Mouse (Mus musculus) stomach, postnatal 0 days (tissue): ENCODE measurements around the gene Hist1h4m. TPM values are rescaled to one million over a fixed set of nuclear protein-coding genes. Genes with fewer than 3 reads are reported as not detected.
"Not testable (repeated sequence)": the region's sequence is repeated elsewhere in the genome, so short reads cannot be mapped to it uniquely, and the experiment has no call there.

Experiments used
- ATAC-seq: fragments of 200-750 bp; cut with Nextera tagmentation; 2 replicates; pipeline ENCODE4 v1.8.0; 2017; ENCODE audit not compliant: low FRiP score, low TSS enrichment
- DNase-seq: peaks from one replicate; pipeline ENCODE4 v3.0.0-alpha.2; 2016; ENCODE audit warnings: low spot score
- H3K27ac ChIP-seq: fragments of 300-500 bp; sonication (generic); replicated peaks from 2 replicates; pipeline ENCODE4 v1.5.1; 2014; ENCODE audit warnings: mild to moderate bottlenecking, control low read depth
- H3K27me3 ChIP-seq: fragments of 300-500 bp; sonication (generic); 2 replicates; pipeline ENCODE4 v1.6.1; 2014; ENCODE audit warnings: low read length; ENCODE audit not compliant: control insufficient read depth, insufficient read depth
- H3K36me3 ChIP-seq: fragments of 300-500 bp; sonication (generic); 2 replicates; pipeline ENCODE4 v1.6.1; 2014; ENCODE audit warnings: low read length, mixed read lengths; ENCODE audit not compliant: control insufficient read depth, insufficient read depth
- H3K4me1 ChIP-seq: fragments of 300-500 bp; sonication (generic); replicated peaks from 2 replicates; pipeline ENCODE4 v1.6.1; 2014; ENCODE audit warnings: antibody characterized with exemption; ENCODE audit not compliant: control insufficient read depth, insufficient read depth
- H3K4me2 ChIP-seq: fragments of 300-500 bp; sonication (generic); replicated peaks from 2 replicates; pipeline ENCODE4 v1.6.1; 2014; ENCODE audit warnings: low read depth, mild to moderate bottlenecking, control low read depth, moderate library complexity
- H3K4me3 ChIP-seq: fragments of 300-500 bp; sonication (generic); 2 replicates; pipeline ENCODE4 v1.5.1; 2014; ENCODE audit warnings: low read depth, low read length, control low read depth
- H3K9ac ChIP-seq: fragments of 300-500 bp; sonication (generic); 2 replicates; pipeline ENCODE4 v1.6.1; 2014; ENCODE audit warnings: mild to moderate bottlenecking, low read length, control low read depth, mixed read lengths
- H3K9me3 ChIP-seq: fragments of 300-500 bp; sonication (generic); 2 replicates; pipeline ENCODE4 v1.6.1; 2016; ENCODE audit warnings: low read length; ENCODE audit not compliant: control insufficient read depth
- CTCF ChIP-seq: IDR thresholded peaks from 2 replicates; pipeline ENCODE4 v1.5.1; 2016; ENCODE audit warnings: antibody characterized with exemption, low read depth, mild to moderate bottlenecking, moderate library complexity
- EP300 ChIP-seq: optimal IDR thresholded peaks from 2 replicates; pipeline ENCODE3; 2016; ENCODE audit warnings: antibody characterized with exemption
- WGBS: fragments of 180-500 bp; shearing (Covaris S2); extraction: QIAGEN DNeasy Blood & Tissue Kit; methylation state at CpG from one replicate; pipeline ENCODE4 v1.1.7; 2014; 5-methylcytosine and 5-hydroxymethylcytosine counted together
- microRNA-seq: library from miRNA; unstranded; fragments of <30 nt; microRNA quantifications from one replicate; pipeline ENCODE4, GENCODE M21; 2016
- polyA plus RNA-seq: library from polyadenylated mRNA; unstranded; fragments of >200 nt; fragmentation: Nextera tagmentation; extraction: Ambion mirVana; gene quantifications from 2 replicates; pipeline ENCODE4 v1.2.1, GENCODE M21; 2015

Hist1h4m gene
- polyA plus RNA-seq, 1 experiment from 2014 or later, result not detected

DNA sequence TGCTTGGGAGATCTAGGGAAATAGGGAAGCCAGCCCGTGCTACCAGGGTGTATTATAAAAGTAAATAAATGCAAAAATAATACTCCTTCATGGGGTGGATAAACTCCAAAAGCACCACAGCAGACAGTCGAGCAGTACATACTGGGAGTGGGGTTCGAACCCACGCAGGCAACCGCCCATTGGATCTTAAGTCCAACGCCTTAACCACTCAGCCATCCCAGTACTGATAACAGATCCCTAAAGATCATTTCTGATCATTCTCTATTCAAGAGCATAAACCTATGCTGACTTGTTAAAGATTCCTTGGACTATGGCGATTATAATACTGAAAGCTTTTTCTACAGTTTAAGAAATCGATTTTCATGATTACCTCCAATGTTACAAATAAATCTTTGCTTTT lies 36.3 kb downstream of the Hist1h4m start:
- DNase-seq (no peak), ATAC-seq (no peak)
- Histone ChIP-seq H3K4me2 (no peak overlapping the region), H3K27ac (no peak overlapping the region), H3K27me3 (no peaks in the 10 kb centered on the region), H3K9ac (no peak overlapping the region), H3K4me1 (no peaks in the 10 kb centered on the region), H3K4me3 (no peak overlapping the region), H3K36me3 (no peaks in the 10 kb centered on the region), H3K9me3 (no peaks in the 10 kb centered on the region)
- 37% methylated on average over 8 of the region's 8 CpGs for WGBS
- TF ChIP-seq EP300 (no peak), CTCF (no peak)

DNA sequence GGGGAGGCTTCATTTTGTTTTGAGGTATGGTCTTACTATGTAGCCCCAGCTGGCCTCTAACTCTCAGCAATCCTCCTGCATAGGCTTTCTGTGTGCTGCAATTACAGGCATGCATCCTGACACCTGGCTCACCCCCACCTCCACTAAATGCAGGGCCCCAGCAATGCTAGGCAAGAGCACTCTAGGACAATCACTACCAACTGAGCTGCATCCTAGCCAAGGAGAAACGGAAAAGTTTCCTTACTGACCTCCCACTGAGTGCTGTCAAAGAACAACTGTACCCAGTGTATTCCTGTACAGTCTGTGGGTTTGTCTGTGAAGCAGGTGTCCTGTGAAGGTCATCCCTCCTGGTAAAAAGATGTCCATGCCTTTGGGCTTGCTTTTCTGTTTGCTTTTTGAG lies 39.1 kb downstream of the Hist1h4m start:
- not testable (repeated sequence) for DNase-seq, H3K27ac ChIP-seq, H3K4me3 ChIP-seq, H3K27me3 ChIP-seq, H3K4me1 ChIP-seq, H3K9ac ChIP-seq, H3K4me2 ChIP-seq, H3K9me3 ChIP-seq, ATAC-seq, H3K36me3 ChIP-seq
- WGBS, result 70% methylated on average over 1 of the region's 1 CpGs

DNA sequence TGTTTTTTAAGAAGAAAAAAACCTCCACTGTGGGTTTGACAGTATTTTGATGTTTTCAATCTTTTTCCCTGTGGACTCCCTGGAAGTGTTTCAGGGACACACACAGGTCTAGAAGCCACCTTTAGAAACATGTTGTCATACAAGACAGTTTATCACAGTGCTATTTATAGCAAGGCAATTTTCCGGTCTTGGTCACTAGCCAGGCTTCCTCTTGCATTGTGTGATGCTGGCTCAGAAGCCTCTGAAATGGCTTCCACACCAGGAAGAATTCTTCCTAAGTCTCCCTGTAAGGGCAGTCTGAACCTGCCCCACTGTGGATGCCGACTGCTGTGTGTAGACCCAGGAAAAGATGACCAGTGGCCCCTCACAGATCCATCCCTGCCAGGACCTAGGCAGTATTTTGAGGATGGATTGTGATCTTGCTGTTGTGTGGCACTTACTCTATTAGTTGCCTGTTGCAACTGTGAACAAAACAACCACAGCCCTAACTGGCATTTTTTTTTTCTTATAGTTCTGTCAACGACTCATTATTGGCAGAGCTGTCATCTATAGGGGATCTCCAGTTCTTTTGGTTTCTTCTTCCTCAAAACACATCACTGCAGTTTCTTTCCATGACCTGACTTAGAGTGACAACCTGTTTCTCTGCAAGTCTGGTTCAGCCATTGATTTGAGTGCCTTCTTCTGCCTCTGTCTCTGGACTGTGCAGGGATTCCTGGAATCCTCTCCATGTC lies 40.8 kb downstream of the Hist1h4m start:
- 63% methylated on average over 3 of the region's 3 CpGs for WGBS

DNA sequence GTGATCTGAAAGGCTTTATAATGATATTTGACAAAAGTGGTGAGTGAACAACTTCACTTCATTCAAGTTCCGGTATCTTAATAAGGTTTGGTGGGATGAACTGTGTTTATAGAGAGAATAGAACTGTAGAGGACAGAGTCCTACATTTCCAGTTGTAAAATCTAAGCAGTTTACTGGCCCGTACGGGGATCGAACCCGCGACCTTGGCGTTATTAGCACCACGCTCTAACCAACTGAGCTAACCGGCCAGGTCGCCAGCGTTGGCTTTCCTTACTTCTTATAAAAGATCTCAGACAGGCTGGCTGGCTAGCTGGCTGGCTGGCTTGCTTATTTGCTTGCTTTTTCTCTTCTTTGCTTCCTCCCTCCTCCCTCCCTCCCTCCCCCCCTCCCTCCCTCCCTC lies 43.6 kb downstream of the Hist1h4m start:
- H3K27ac ChIP-seq, result no peak overlapping the region

More for the DNA sequence above, 40.8 kb downstream of the Hist1h4m start:
- Histone ChIP-seq H3K36me3 (no peaks in the 10 kb centered on the region), H3K27me3 (no peaks in the 10 kb centered on the region), H3K4me3 (no peak overlapping the region), H3K4me2 (no peak overlapping the region), H3K27ac (no peak overlapping the region), H3K4me1 (no peaks in the 10 kb centered on the region), H3K9me3 (no peaks in the 10 kb centered on the region), H3K9ac (no peak overlapping the region)
- ATAC-seq, result no peak
- TF ChIP-seq CTCF (no peak), EP300 (no peak)
- DNase-seq, result no peak

DNA sequence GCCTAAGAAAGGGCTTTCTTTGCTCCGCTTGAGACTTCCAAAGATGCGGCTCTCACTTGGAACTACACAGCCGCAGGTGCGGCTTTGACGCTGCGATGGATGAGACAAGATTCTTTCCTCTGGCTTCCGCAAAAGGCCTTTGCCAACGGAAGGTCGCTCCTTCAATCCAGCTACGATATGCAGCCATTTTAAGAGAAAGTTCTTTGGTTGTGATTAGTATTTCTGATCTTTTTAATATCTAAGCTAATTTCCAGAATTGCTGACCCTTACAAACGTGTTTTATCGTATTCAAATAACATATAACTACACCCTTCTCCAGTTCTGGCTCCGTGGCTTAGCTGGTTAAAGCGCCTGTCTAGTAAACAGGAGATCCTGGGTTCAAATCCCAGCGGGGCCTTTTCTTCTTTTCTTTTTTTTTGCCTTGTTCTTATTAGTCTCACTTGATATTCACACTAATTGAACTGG lies 44.2 kb downstream of the Hist1h4m start:
- peak overlapping the region; percentile 25 for H3K4me3 ChIP-seq
- TF ChIP-seq CTCF, result no peak
- TF ChIP-seq EP300, result no peak
- no peak for DNase-seq
- H3K27ac ChIP-seq, result no peak overlapping the region
- no peak overlapping the region for H3K9ac ChIP-seq
- H3K36me3 ChIP-seq, result no peaks in the 10 kb centered on the region
- no peaks in the 10 kb centered on the region for H3K27me3 ChIP-seq
- no peaks in the 10 kb centered on the region for H3K9me3 ChIP-seq
- WGBS, result 5% methylated on average over 15 of the region's 15 CpGs
- no peaks in the 10 kb centered on the region for H3K4me1 ChIP-seq
- ATAC-seq, result no peak
- H3K4me2 ChIP-seq, result peak overlapping the region; percentile 45

More for the DNA sequence above, 43.6 kb downstream of the Hist1h4m start:
- no peaks in the 10 kb centered on the region for H3K4me1 ChIP-seq
- DNase-seq (peak; percentile 37), ATAC-seq (no peak)
- TF ChIP-seq CTCF (no peak), EP300 (no peak)
- H3K9me3 ChIP-seq, result no peaks in the 10 kb centered on the region
- 8% methylated on average over 11 of the region's 11 CpGs for WGBS
- no peaks in the 10 kb centered on the region for H3K27me3 ChIP-seq
- H3K36me3 ChIP-seq, result no peaks in the 10 kb centered on the region
- H3K4me2 ChIP-seq, result peak overlapping the region; percentile 45
- no peak overlapping the region for H3K9ac ChIP-seq
- peak overlapping the region; percentile 25; the same call in 1 of the 2 replicates for H3K4me3 ChIP-seq

DNA sequence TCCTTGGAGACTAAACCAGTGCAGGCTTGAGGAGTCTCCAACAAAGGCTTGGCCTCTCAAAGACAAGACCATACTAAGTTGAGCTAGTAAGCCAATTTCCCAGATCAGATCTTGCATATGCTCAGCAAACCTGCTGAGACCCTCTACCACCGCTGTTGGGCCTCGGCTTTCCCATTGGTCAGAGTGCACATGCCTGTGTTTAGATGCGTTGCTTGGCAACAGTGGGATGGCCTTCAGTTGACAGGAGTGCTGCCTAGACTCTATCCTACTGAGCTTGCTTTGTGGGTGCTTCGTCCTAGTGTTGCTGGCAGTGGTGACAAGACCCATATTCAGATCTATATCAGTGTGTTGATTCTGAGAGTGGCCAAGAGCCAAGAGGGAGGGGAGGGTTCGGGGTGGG lies 50.1 kb downstream of the Hist1h4m start:
- H3K27ac ChIP-seq, result no peak overlapping the region
- H3K9me3 ChIP-seq, result no peaks in the 10 kb centered on the region
- H3K4me2 ChIP-seq, result no peak overlapping the region
- ATAC-seq, result no peak
- H3K36me3 ChIP-seq, result no peaks in the 10 kb centered on the region
- no peak overlapping the region for H3K4me3 ChIP-seq
- TF ChIP-seq EP300, result no peak
- TF ChIP-seq CTCF, result no peak
- H3K27me3 ChIP-seq, result no peaks in the 10 kb centered on the region
- no peak for DNase-seq
- 21% methylated on average over 5 of the region's 5 CpGs for WGBS
- no peak overlapping the region for H3K9ac ChIP-seq
- no peaks in the 10 kb centered on the region for H3K4me1 ChIP-seq

Small RNAs within 50 kb of the gene (microRNA-seq; reads per million reads assigned to microRNA genes)
- gene Gm19658 (not detected), gene Gm44346 (not detected), gene Gm44466 (not detected)

Other genes starting within 250 kb of the Hist1h4m start
- not detected in 2 replicates for gene Olfr1364, start 230.0 kb upstream of the Hist1h4m start, polyA plus RNA-seq
- gene Olfr1362, start 197.7 kb upstream of the Hist1h4m start, polyA plus RNA-seq, result not detected in 2 replicates
- not detected in 2 replicates for gene Olfr11, start 169.2 kb upstream of the Hist1h4m start, polyA plus RNA-seq
- not detected in 2 replicates for gene Olfr1361, start 148.4 kb upstream of the Hist1h4m start, polyA plus RNA-seq
- gene Olfr1360, start 134.3 kb upstream of the Hist1h4m start, polyA plus RNA-seq, result not detected in 2 replicates
- gene Olfr1359, start 113.6 kb upstream of the Hist1h4m start, polyA plus RNA-seq, result not detected in 2 replicates
- 0.85 and 1.5 TPM in 2 replicates for gene Hist1h2bl, start 95.6 kb upstream of the Hist1h4m start, polyA plus RNA-seq
- gene Hist1h2ai, start 95.3 kb upstream of the Hist1h4m start, polyA plus RNA-seq, result 8.8 and 14.4 TPM in 2 replicates
- gene Hist1h3h, start 94.1 kb upstream of the Hist1h4m start, polyA plus RNA-seq, result 1.1 and 4.1 TPM in 2 replicates
- 0.56 and 1.0 TPM in 2 replicates for gene Hist1h2bm, start 89.7 kb upstream of the Hist1h4m start, polyA plus RNA-seq
- gene Hist1h4j, start 76.7 kb upstream of the Hist1h4m start, polyA plus RNA-seq, result 0.18 and 0.92 TPM in 2 replicates
- 0.81 and 1.1 TPM in 2 replicates for gene Hist1h4k, start 61.2 kb upstream of the Hist1h4m start, polyA plus RNA-seq
- gene Hist1h2ak, start 57.9 kb upstream of the Hist1h4m start, polyA plus RNA-seq, result 7.3 and 19.3 TPM in 2 replicates
- gene Hist1h2bn, start 57.6 kb upstream of the Hist1h4m start, polyA plus RNA-seq, result 0.73 and 2.2 TPM in 2 replicates
- gene Hist1h1b, start 31.1 kb upstream of the Hist1h4m start, polyA plus RNA-seq, result 4.3 and 10.5 TPM in 2 replicates
- gene Hist1h3i, start 28.4 kb upstream of the Hist1h4m start, polyA plus RNA-seq, result 31.2 and 44.3 TPM in 2 replicates
- gene Hist1h2an, start 24.5 kb upstream of the Hist1h4m start, polyA plus RNA-seq, result 1.4 and 1.6 TPM in 2 replicates
- 0.54 and 2.0 TPM in 2 replicates for gene Hist1h2bp, start 24.3 kb upstream of the Hist1h4m start, polyA plus RNA-seq
- 7.7 and 9.9 TPM in 2 replicates for gene Hist1h2bq, start 1.5 kb upstream of the Hist1h4m start, polyA plus RNA-seq
- gene Hist1h2ao, start 1.3 kb upstream of the Hist1h4m start, polyA plus RNA-seq, result 0.95 and 1.1 TPM in 2 replicates
- 4.0 and 4.6 TPM in 2 replicates for gene Hist1h4n, start 20.4 kb downstream of the Hist1h4m start, polyA plus RNA-seq
- gene Hist1h2ap, start 21.8 kb downstream of the Hist1h4m start, polyA plus RNA-seq, result 1,237 and 1,874 TPM in 2 replicates
- 8.1 and 10.0 TPM in 2 replicates for gene Hist1h2br, start 22.0 kb downstream of the Hist1h4m start, polyA plus RNA-seq
- gene Zfp184, start 133.3 kb downstream of the Hist1h4m start, polyA plus RNA-seq, result 1.4 and 1.6 TPM in 2 replicates
- 0.05 TPM in 1 of 2 replicates, not detected in the other for gene Pom121l2, start 169.4 kb downstream of the Hist1h4m start, polyA plus RNA-seq
- gene Prss16, start 198.0 kb downstream of the Hist1h4m start, polyA plus RNA-seq, result 0.51 and 0.65 TPM in 2 replicates
- 2.1 TPM in 1 of 2 replicates, not detected in the other for gene Hist1h2ah, start 223.8 kb downstream of the Hist1h4m start, polyA plus RNA-seq
- 0.35 and 0.99 TPM in 2 replicates for gene Hist1h2bk, start 224.1 kb downstream of the Hist1h4m start, polyA plus RNA-seq
- gene Hist1h4i, start 229.6 kb downstream of the Hist1h4m start, polyA plus RNA-seq, result 5.8 and 5.9 TPM in 2 replicates
- gene Hist1h2ag, start 231.2 kb downstream of the Hist1h4m start, polyA plus RNA-seq, result 12.1 and 12.6 TPM in 2 replicates
- 1.1 and 3.7 TPM in 2 replicates for gene Hist1h2bj, start 231.5 kb downstream of the Hist1h4m start, polyA plus RNA-seq